Mouse (Mus musculus) forebrain, embryonic 11.5 days (tissue): ENCODE results near the gene Parp3. TPM values are rescaled to one million over a fixed set of nuclear protein-coding genes. Genes with fewer than 3 reads are reported as not detected.

Source experiments
- ATAC-seq: fragments of 200-750 bp; cut with Nextera tagmentation; replicated peaks from 2 replicates; pipeline ENCODE4 v1.8.0; 2017; ENCODE audit warnings: moderate TSS enrichment; ENCODE audit not compliant: low FRiP score
- DNase-seq: peaks from one replicate; pipeline ENCODE4 v3.0.0-alpha.2; 2017; ENCODE audit warnings: low spot score
- H3K27ac ChIP-seq: fragments of 300-500 bp; sonication (generic); 2 replicates; pipeline ENCODE4 v1.5.1; 2014; ENCODE audit warnings: low read depth, low read length
- H3K27me3 ChIP-seq: fragments of 300-500 bp; sonication (generic); 2 replicates; pipeline ENCODE4 v1.6.1; 2014; ENCODE audit warnings: mild to moderate bottlenecking, low read length, mixed read lengths; ENCODE audit not compliant: control insufficient read depth, insufficient read depth
- H3K36me3 ChIP-seq: fragments of 300-500 bp; sonication (generic); 2 replicates; pipeline ENCODE4 v1.6.1; 2014; ENCODE audit warnings: mild to moderate bottlenecking, low read length, moderate library complexity, mixed read lengths; ENCODE audit not compliant: control insufficient read depth, insufficient read depth
- H3K4me1 ChIP-seq: fragments of 300-500 bp; sonication (generic); replicated peaks from 2 replicates; pipeline ENCODE4 v1.6.1; 2014; ENCODE audit warnings: low read length, mixed read lengths; ENCODE audit not compliant: control insufficient read depth, insufficient read depth
- H3K4me2 ChIP-seq: fragments of 300-500 bp; sonication (generic); 2 replicates; pipeline ENCODE4 v1.6.1; 2014; ENCODE audit warnings: low read depth, mild to moderate bottlenecking, low read length, moderate library complexity, mixed read lengths; ENCODE audit not compliant: severe bottlenecking
- H3K4me3 ChIP-seq: fragments of 300-500 bp; sonication (generic); 2 replicates; pipeline ENCODE4 v1.5.1; 2014; ENCODE audit warnings: low read depth, low read length
- H3K9ac ChIP-seq: fragments of 300-500 bp; sonication (generic); 2 replicates; pipeline ENCODE4 v1.6.1; 2014; ENCODE audit warnings: low read length
- H3K9me3 ChIP-seq: fragments of 300-500 bp; sonication (generic); 2 replicates; pipeline ENCODE4 v1.6.1; 2016; ENCODE audit warnings: low read length, mixed read lengths; ENCODE audit not compliant: control insufficient read depth
- WGBS: fragments of 180-500 bp; shearing (Covaris S2); extraction: QIAGEN DNeasy Blood & Tissue Kit; methylation state at CpG from one replicate; pipeline ENCODE4 v1.1.7; 2014; 5-methylcytosine and 5-hydroxymethylcytosine counted together
- polyA plus RNA-seq: library from polyadenylated mRNA; unstranded; fragments of >200 nt; fragmentation: Nextera tagmentation; extraction: Ambion mirVana; gene quantifications from 2 replicates; pipeline ENCODE4 v1.2.1, GENCODE M21; 2014

Gene Parp3
- polyA plus RNA-seq, 1 experiment from 2014 or later: 1.2 TPM

DNA sequence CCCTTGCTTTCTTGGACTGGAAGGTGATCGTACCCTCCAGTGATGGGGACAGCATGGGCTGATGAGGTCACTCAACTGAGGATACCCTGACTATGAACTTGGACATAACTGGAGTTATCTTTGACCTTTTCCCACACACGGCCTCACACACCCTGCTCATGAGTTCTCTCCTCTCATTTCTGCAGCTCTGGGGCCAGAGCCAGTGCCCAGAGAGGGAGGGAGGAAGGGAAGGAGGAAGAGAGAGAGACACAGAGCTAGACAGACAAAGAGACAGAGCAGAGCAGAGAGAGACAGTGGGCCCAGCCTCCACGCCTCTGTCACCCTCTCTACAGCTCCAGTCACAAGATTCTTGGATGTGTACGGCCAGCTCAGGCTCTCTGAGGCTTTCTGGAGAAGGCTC, 4.4 kb downstream of the Parp3 start:
- ATAC-seq: no peak
- peaks cover 11% of the 10 kb centered on the region for H3K4me1 ChIP-seq

DNA sequence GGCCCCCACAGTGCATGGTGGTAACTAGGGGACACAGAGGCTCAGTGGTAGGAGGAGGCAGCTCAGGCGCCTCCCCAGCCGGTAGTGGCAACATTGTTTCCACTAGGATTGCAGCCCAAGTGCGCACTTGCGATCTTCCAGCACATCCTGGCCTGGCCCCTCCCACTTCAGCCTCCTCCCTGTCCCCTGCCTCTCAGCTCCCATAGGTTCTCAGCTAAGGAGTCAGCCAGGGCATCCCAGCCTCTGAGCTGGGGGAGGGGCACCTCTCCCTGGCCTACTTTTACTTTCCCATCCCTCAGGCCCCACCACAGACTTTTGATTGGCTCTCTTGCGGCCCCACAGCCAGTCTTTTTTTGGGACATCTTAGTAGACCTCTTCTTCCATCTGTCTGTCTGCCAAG, 4.9 kb downstream of the Parp3 start:
- WGBS: 14% methylated on average over 5 of the region's 5 CpGs
- DNase-seq: peak; percentile 73
- Histone ChIP-seq H3K27me3 (no peaks in the 10 kb centered on the region), H3K4me2 (no peak overlapping the region), H3K27ac (no peak overlapping the region), H3K9me3 (no peaks in the 10 kb centered on the region), H3K4me1 (peaks cover 11% of the 10 kb centered on the region), H3K36me3 (no peaks in the 10 kb centered on the region), H3K4me3 (no peak overlapping the region), H3K9ac (peak overlapping the region; percentile 1; the same call in 1 of the 2 replicates)
- no peak for ATAC-seq

More for the DNA sequence above, 4.4 kb downstream of the Parp3 start:
- no peak overlapping the region for H3K27ac ChIP-seq
- no peaks in the 10 kb centered on the region for H3K36me3 ChIP-seq
- H3K4me2 ChIP-seq: no peak overlapping the region
- H3K9ac ChIP-seq: no peak overlapping the region
- no peak overlapping the region for H3K4me3 ChIP-seq
- no peaks in the 10 kb centered on the region for H3K27me3 ChIP-seq
- 66% methylated on average over 4 of the region's 4 CpGs for WGBS
- DNase-seq: no peak
- H3K9me3 ChIP-seq: no peaks in the 10 kb centered on the region

DNA sequence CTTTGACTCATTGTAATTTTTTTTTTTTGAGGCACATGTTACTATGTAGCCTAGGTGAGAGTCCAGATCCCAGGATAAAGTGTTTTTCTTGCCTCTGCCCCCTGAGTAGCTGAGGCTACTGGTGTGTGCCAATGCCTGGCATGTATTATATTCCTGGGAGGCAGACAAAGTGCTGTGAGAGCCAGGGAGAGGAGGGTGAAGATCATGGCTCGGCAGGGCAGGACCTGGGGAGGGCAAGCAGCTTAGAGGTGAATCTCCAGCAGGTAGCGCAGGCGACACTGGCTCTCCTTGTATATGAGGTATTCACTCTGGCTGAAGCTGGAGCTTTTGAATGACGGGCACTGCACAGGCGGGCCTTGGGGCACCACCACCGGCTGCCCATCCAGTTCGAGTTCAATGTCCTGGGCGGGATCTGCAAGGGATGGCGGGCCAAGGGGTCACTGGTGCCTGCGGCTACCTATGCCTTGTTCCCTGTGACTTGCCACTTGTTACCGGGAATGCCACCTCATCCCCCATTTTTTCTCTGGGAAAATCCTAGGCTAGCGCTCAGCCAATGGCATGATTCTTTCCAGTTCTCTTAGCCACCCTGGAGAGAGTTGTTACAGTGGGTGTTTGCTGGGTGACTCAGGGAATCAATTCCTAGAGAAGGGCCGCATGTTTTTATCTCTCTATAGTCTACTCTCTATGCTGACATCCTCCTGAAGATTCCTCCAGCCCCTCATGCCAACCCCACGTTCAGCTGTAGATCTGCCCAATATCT, 5.6 kb downstream of the Parp3 start:
- Histone ChIP-seq H3K27me3 (no peaks in the 10 kb centered on the region), H3K27ac (no peak overlapping the region), H3K9ac (no peak overlapping the region), H3K4me3 (no peak overlapping the region), H3K36me3 (no peaks in the 10 kb centered on the region), H3K4me2 (no peak overlapping the region), H3K4me1 (peaks cover 8% of the 10 kb centered on the region), H3K9me3 (no peaks in the 10 kb centered on the region)
- 63% methylated on average over 14 of the region's 14 CpGs for WGBS
- no peak for ATAC-seq
- DNase-seq: no peak

DNA sequence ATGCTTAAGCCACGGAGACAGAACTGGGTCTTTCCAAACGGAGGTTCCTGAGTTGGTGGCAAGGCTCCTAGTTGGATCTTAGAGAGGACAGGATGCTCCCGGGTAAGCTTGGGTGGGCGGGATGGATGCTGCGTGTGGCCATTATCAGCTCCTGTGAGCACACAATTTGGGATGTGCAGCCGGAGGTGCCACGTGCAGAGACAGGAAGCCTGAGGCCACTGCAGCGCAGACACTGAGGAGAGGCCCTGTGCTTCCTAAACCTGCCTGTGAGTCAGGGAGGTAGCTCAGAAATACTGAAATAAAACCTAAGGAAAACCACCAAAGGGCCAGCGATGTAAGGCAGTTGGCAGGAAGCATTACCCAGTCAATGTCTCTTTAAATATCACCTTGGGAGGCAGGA, 7.0 kb downstream of the Parp3 start:
- Histone ChIP-seq H3K4me1 (peaks cover 15% of the 10 kb centered on the region), H3K9ac (no peak overlapping the region), H3K4me2 (no peak overlapping the region), H3K27ac (no peak overlapping the region), H3K9me3 (no peaks in the 10 kb centered on the region), H3K27me3 (peaks cover 3% of the 10 kb centered on the region; the same call in 1 of the 2 replicates), H3K36me3 (0 out of 2 replicates have a peak, but pooled peaks cover 2% of the 10 kb centered on the region), H3K4me3 (no peak overlapping the region)
- DNase-seq (no peak), ATAC-seq (no peak)
- WGBS: 66% methylated on average over 9 of the region's 9 CpGs

DNA sequence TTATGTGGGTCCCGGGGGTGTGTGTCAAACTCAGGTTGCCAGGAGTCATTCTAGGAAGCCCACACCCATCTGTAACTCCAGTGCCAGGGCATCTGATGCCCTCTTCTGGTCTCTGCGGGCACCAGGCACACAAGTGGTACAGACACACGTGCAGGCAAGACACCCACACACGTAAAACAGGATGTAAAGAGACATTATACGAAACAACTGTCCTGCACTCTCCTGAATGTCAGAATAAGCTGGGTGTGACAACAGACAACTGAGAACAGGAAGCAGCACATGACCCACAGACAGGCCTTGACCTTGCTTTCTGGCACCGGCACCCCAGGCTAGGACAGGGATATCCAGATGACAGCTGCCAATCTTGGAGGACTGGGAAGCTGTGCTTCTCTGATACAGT, 7.4 kb downstream of the Parp3 start:
- no peak for ATAC-seq

DNA sequence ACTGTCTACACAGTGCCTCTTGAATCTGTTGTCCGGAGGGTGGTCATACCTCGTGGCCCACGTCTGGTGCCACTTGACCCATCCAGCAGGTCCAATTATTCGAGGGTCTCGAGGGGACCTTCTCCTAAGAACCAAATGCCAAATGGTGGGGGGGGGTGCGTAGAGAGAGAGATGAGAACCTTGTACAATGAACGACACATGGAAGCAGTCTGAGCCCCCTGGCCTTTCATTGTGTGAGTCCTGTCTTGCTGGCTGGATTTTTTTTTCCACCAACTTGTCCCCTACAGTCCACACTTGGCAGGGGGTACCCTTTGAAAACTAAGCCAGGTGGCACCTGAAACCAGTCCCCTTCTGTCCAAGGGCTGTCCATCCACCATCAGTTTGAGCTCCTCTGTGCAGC, 9.0 kb downstream of the Parp3 start:
- H3K4me3 ChIP-seq: no peak overlapping the region
- ATAC-seq (no peak), DNase-seq (no peak)
- 92% methylated on average over 7 of the region's 7 CpGs for WGBS
- no peaks in the 10 kb centered on the region for H3K9me3 ChIP-seq
- peaks cover 5% of the 10 kb centered on the region; the same call in 1 of the 2 replicates for H3K27me3 ChIP-seq
- no peak overlapping the region for H3K9ac ChIP-seq
- H3K4me1 ChIP-seq: peaks cover 21% of the 10 kb centered on the region
- no peak overlapping the region for H3K27ac ChIP-seq
- H3K36me3 ChIP-seq: peaks cover 9% of the 10 kb centered on the region
- H3K4me2 ChIP-seq: no peak overlapping the region

More for the DNA sequence above, 7.4 kb downstream of the Parp3 start:
- Histone ChIP-seq H3K9me3 (no peaks in the 10 kb centered on the region), H3K27me3 (peaks cover 5% of the 10 kb centered on the region; the same call in 1 of the 2 replicates), H3K4me3 (no peak overlapping the region), H3K27ac (no peak overlapping the region), H3K36me3 (0 out of 2 replicates have a peak, but pooled peaks cover 2% of the 10 kb centered on the region), H3K4me1 (peaks cover 20% of the 10 kb centered on the region), H3K9ac (no peak overlapping the region), H3K4me2 (no peak overlapping the region)
- WGBS: 83% methylated on average over 6 of the region's 6 CpGs
- no peak for DNase-seq

DNA sequence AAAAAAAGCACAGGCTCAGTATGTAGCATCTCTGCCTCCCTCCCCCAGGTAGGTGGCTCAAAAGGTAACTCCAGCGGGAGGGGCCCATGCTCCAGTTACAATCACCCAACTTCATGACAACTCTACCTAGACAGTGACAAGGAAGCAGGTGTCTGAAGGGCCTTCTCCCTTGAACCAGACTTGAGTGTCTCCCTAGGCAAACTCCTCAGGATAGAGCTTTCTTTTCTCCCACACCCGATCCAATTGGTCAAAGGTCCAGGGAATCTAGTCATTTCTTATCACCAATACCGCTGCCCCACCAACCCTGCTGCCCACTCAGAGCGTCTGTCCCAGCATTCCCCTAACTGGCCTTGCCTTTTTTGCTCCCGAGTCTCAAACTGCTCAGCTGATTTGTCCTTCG, 10.0 kb downstream of the Parp3 start:
- H3K9ac ChIP-seq: no peak overlapping the region
- H3K27me3 ChIP-seq: peaks cover 5% of the 10 kb centered on the region; the same call in 1 of the 2 replicates
- no peak overlapping the region for H3K27ac ChIP-seq
- peaks cover 19% of the 10 kb centered on the region for H3K4me1 ChIP-seq
- no peaks in the 10 kb centered on the region for H3K9me3 ChIP-seq
- H3K4me2 ChIP-seq: no peak overlapping the region
- peaks cover 12% of the 10 kb centered on the region for H3K36me3 ChIP-seq
- WGBS: 85% methylated on average over 6 of the region's 6 CpGs
- ATAC-seq: no peak
- no peak overlapping the region for H3K4me3 ChIP-seq
- DNase-seq: no peak

DNA sequence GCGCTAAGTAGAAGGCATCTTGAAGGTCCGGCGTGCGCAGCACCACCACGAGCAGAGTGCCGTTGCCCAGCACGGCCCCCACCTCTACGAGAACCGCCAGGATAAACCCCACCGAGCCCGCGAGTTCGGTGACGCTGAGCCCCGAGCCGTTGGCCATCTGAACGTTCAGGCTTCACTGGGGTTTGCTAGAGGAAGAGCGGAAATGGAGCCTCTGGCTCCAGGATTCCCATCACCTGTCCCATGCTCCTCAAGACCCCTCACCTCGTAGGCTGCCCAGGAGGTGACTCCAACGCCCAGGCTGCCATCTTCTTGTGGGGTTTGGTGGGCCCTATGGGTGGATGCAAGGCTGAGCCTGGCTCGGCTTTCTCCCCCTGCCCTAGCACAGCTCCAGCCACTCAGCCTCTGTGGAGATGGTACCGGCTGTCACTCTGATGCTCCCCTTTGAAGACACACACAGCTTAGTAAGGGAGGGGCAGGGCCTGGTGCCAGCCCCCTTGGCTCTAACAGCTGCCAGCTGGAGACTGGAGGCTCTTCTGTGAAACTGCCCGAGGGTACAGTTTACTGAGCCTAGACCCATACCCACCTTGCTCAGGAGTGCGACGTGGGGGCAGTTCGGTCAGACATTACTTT, 11.1 kb downstream of the Parp3 start, which contains the start of gene Gpr62:
TSS of gene Gpr62 (minus strand) at position 368 of the 630 bp plus-strand sequence.
- Histone ChIP-seq H3K27me3 (peaks cover 5% of the 10 kb centered on the region; the same call in 1 of the 2 replicates), H3K27ac (peak within 1 kb of the TSS; percentile 21; the same call in 1 of the 2 replicates), H3K9ac (peak within 1 kb of the TSS; percentile 67), H3K4me2 (peak within 1 kb of the TSS; percentile 92), H3K4me3 (peak within 1 kb of the TSS; percentile 39), H3K9me3 (no peaks in the 10 kb centered on the region), H3K4me1 (peaks cover 16% of the 10 kb centered on the region), H3K36me3 (peaks cover 16% of the 10 kb centered on the region)
- 33% methylated on average over 26 of the region's 26 CpGs for WGBS
- ATAC-seq (peak; percentile 9; the same call in 1 of the 2 replicates), DNase-seq (no peak)
